Mouse (Mus musculus) midbrain, embryonic 15.5 days (tissue): ENCODE data around the gene Plcb4. TPM values are rescaled to one million over a fixed set of nuclear protein-coding genes. Genes with fewer than 3 reads are reported as not detected.

Source experiments
- ATAC-seq: fragments of 200-750 bp; cut with Nextera tagmentation; replicated peaks from 2 replicates; pipeline ENCODE4 v1.8.0; 2017; ENCODE audit warnings: moderate TSS enrichment
- H3K27ac ChIP-seq: fragments of 300-500 bp; sonication (generic); 2 replicates; pipeline ENCODE4 v1.5.1; 2015; ENCODE audit warnings: mild to moderate bottlenecking, inconsistent platforms
- H3K27me3 ChIP-seq: fragments of 300-500 bp; sonication (generic); replicated peaks from 2 replicates; pipeline ENCODE4 v1.6.1; 2015; ENCODE audit warnings: inconsistent platforms
- H3K36me3 ChIP-seq: fragments of 300-500 bp; sonication (generic); replicated peaks from 2 replicates; pipeline ENCODE4 v1.6.1; 2015; ENCODE audit warnings: inconsistent platforms
- H3K4me1 ChIP-seq: fragments of 300-500 bp; sonication (generic); 2 replicates; pipeline ENCODE4 v1.6.1; 2015; ENCODE audit warnings: inconsistent platforms
- H3K4me2 ChIP-seq: fragments of 300-500 bp; sonication (generic); 2 replicates; pipeline ENCODE4 v1.6.1; 2015; ENCODE audit warnings: inconsistent platforms, mild to moderate bottlenecking, moderate library complexity
- H3K4me3 ChIP-seq: fragments of 300-500 bp; sonication (generic); 2 replicates; pipeline ENCODE4 v1.5.1; 2015; ENCODE audit warnings: mild to moderate bottlenecking, inconsistent platforms
- H3K9ac ChIP-seq: fragments of 300-500 bp; sonication (generic); 2 replicates; pipeline ENCODE4 v1.6.1; 2015; ENCODE audit warnings: mild to moderate bottlenecking, inconsistent platforms
- H3K9me3 ChIP-seq: fragments of 300-500 bp; sonication (generic); 2 replicates; pipeline ENCODE4 v1.6.1; 2016; ENCODE audit warnings: inconsistent platforms
- WGBS: fragments of 180-500 bp; shearing (Covaris S2); methylation state at CpG from one replicate; pipeline ENCODE4 v1.1.7; 2015; ENCODE audit warnings: mixed read lengths; 5-methylcytosine and 5-hydroxymethylcytosine counted together
- polyA plus RNA-seq: library from polyadenylated mRNA; unstranded; fragments of >200 nt; fragmentation: Nextera tagmentation; extraction: Ambion mirVana; gene quantifications from 2 replicates; pipeline ENCODE4 v1.2.1, GENCODE M21; 2015

Plcb4 gene
- polyA plus RNA-seq, 1 experiment from 2014 or later = 47.8 TPM

GRCm38 (mm10) chr2:135901015-135901414, 242.2 kb downstream of the Plcb4 start:
- 94% methylated on average over 4 of the region's 4 CpGs for WGBS
- ATAC-seq = no peak

DNA sequence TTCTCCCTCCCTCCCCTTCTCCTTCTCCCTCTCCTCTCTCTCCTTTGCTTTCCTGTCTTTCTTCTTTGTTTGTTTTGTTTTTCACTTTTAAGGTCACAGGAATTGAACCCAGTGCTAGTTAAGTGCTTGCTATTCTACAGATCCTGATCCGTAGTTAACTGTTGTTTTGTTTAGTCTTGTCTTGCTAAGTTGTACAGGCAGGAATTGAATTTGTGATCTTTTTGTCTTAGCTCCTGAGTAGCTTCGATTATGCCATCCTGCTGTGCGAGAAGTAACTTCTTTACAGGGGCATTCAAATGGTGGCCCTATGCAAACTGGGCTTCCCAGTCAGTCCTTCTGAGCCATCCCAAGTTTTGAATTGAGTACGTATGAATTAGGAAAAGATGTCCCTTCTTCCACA, 245.5 kb downstream of the Plcb4 start:
- no peak for ATAC-seq
- Histone ChIP-seq H3K9ac (no peak overlapping the region), H3K27me3 (no peaks in the 10 kb centered on the region), H3K4me3 (no peak overlapping the region), H3K4me1 (no peaks in the 10 kb centered on the region), H3K36me3 (no peaks in the 10 kb centered on the region), H3K27ac (no peak overlapping the region), H3K4me2 (no peak overlapping the region), H3K9me3 (no peaks in the 10 kb centered on the region)
- WGBS = 71% methylated on average over 4 of the region's 4 CpGs

More at GRCm38 (mm10) chr2:135901015-135901414, 242.2 kb downstream of the Plcb4 start:
- H3K27ac ChIP-seq = no peak overlapping the region
- H3K36me3 ChIP-seq = no peaks in the 10 kb centered on the region
- no peak overlapping the region for H3K9ac ChIP-seq
- no peak overlapping the region for H3K4me2 ChIP-seq
- no peaks in the 10 kb centered on the region for H3K27me3 ChIP-seq
- no peak overlapping the region for H3K4me3 ChIP-seq
- H3K4me1 ChIP-seq = no peaks in the 10 kb centered on the region
- H3K9me3 ChIP-seq = no peaks in the 10 kb centered on the region

GRCm38 (mm10) chr2:135904791-135905190, 246.0 kb downstream of the Plcb4 start:
- ATAC-seq = no peak
- WGBS = 93% methylated on average over 4 of the region's 4 CpGs
- H3K27ac ChIP-seq = no peak overlapping the region
- H3K4me1 ChIP-seq = no peaks in the 10 kb centered on the region
- H3K27me3 ChIP-seq = no peaks in the 10 kb centered on the region
- H3K9me3 ChIP-seq = no peaks in the 10 kb centered on the region
- no peak overlapping the region for H3K4me3 ChIP-seq
- H3K36me3 ChIP-seq = no peaks in the 10 kb centered on the region
- H3K9ac ChIP-seq = no peak overlapping the region
- no peak overlapping the region for H3K4me2 ChIP-seq

GRCm38 (mm10) chr2:135914343-135915261, 255.8 kb downstream of the Plcb4 start:
- Histone ChIP-seq H3K4me1 (0 out of 2 replicates have a peak, but pooled peaks cover 10% of the 10 kb centered on the region), H3K36me3 (no peaks in the 10 kb centered on the region), H3K9ac (no peak overlapping the region), H3K27me3 (no peaks in the 10 kb centered on the region), H3K4me2 (no peak overlapping the region), H3K27ac (no peak overlapping the region), H3K4me3 (no peak overlapping the region), H3K9me3 (no peaks in the 10 kb centered on the region)
- ATAC-seq = no peak
- WGBS = 72% methylated on average over 8 of the region's 8 CpGs

GRCm38 (mm10) chr2:135915928-135916327, 257.1 kb downstream of the Plcb4 start:
- Histone ChIP-seq H3K36me3 (no peaks in the 10 kb centered on the region), H3K4me1 (0 out of 2 replicates have a peak, but pooled peaks cover 10% of the 10 kb centered on the region), H3K9ac (no peak overlapping the region), H3K4me2 (no peak overlapping the region), H3K9me3 (no peaks in the 10 kb centered on the region), H3K27ac (no peak overlapping the region), H3K27me3 (no peaks in the 10 kb centered on the region), H3K4me3 (no peak overlapping the region)
- WGBS = 64% methylated on average over 10 of the region's 10 CpGs
- no peak for ATAC-seq

GRCm38 (mm10) chr2:135917000-135917399, 258.2 kb downstream of the Plcb4 start:
- ATAC-seq = no peak
- H3K9ac ChIP-seq = no peak overlapping the region
- 60% methylated on average over 3 of the region's 3 CpGs for WGBS
- H3K4me1 ChIP-seq = 0 out of 2 replicates have a peak, but pooled peaks cover 5% of the 10 kb centered on the region
- H3K9me3 ChIP-seq = no peaks in the 10 kb centered on the region
- H3K36me3 ChIP-seq = no peaks in the 10 kb centered on the region
- H3K4me3 ChIP-seq = no peak overlapping the region
- H3K27me3 ChIP-seq = no peaks in the 10 kb centered on the region
- no peak overlapping the region for H3K27ac ChIP-seq
- no peak overlapping the region for H3K4me2 ChIP-seq

GRCm38 (mm10) chr2:135918116-135918515, 259.3 kb downstream of the Plcb4 start:
- no peak for ATAC-seq
- WGBS = 89% methylated on average over 5 of the region's 5 CpGs
- H3K9me3 ChIP-seq = no peaks in the 10 kb centered on the region
- H3K4me2 ChIP-seq = no peak overlapping the region
- no peaks in the 10 kb centered on the region for H3K36me3 ChIP-seq
- H3K4me1 ChIP-seq = 0 out of 2 replicates have a peak, but pooled peaks cover 5% of the 10 kb centered on the region
- no peaks in the 10 kb centered on the region for H3K27me3 ChIP-seq
- H3K4me3 ChIP-seq = no peak overlapping the region
- no peak overlapping the region for H3K27ac ChIP-seq
- no peak overlapping the region for H3K9ac ChIP-seq

DNA sequence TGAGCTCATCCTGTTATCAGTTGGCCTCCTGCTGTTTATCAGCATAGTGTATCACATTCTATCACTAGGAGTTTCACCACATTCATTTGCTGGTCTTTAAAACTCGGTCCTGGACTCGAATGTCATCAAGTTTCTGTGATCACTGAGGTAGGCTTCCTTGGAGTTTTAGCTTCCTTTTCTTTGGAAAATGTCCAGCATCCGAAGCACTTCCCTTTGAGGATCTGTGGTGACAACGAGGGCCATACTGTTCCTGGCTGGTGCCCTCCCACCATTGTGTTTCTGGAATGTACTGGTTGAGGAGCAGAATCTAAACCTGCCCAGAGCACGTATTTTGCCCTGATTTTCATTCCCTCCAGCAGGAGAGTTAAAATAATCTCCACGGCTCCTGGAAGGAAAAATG, 260.8 kb downstream of the Plcb4 start:
- Histone ChIP-seq H3K4me2 (no peak overlapping the region), H3K27me3 (no peaks in the 10 kb centered on the region), H3K4me1 (0 out of 2 replicates have a peak, but pooled peaks cover 5% of the 10 kb centered on the region), H3K4me3 (no peak overlapping the region), H3K36me3 (no peaks in the 10 kb centered on the region), H3K9me3 (no peaks in the 10 kb centered on the region), H3K9ac (no peak overlapping the region), H3K27ac (no peak overlapping the region)
- ATAC-seq = no peak
- 77% methylated on average over 6 of the region's 6 CpGs for WGBS

DNA sequence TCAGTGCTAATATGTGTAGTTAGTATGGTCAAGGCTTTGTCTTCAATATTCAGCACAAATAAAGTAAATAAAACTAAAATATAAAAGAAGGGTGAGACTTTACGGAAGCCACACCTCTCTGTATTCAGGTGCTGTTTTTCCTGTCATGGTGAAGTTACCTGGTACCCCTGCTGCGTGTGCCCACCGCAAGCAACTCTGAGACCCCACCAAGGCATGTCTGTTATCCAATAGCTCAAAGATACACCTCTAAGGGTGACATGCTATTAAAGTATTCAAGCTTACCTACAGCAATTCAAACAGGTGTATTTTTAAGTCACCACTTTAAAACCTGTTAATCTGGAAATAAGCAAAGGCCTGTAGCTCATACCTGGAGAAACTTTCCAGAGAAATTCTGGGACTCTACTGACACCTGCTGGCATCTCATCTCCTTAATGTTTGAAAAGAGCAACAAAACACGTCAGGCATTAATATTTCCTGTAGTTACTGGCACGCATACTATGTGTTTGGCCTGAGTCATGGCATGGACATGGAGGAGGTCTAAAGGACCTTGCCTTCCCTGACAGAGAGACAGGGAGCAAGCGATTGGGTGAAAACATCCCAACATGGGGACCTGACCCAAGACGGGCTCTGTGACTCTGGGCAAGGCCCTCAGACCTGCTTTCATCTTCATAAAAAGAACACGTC, 268.0 kb downstream of the Plcb4 start:
- peak; percentile 67 for ATAC-seq

DNA sequence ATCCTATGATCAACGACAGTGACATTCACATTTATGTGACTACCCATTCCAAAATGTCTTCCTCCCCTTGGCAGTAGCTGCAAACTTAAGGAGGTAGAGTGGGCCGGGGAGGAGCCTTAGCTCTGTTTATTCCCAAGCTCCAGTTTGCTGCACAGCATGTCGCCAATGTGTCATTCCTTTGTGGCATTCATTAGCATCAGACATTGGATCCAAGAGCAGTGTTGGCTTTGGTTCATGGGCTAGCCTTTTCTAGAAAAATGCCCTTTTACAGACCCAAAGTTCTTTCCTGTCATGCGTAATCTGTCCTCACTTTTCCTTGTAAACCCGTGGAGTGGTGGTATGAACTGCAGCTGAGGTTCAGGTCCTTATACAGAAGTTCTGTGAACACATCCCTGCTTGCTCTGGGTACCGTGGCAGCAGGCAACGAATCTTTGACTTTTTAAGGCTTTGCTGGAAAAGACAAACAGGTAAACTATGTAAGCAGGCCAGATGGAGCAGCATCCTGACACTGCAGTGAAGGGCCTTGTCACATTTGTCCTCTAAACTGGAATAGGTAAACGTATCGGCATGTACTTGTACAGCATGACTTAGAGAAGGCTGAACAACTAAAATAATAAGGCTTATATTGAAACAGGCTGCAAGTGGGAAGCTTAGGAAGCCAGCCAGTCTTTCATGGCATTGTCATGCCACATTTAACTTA, 270.4 kb downstream of the Plcb4 start:
- WGBS = 76% methylated on average over 9 of the region's 9 CpGs
- H3K36me3 ChIP-seq = no peaks in the 10 kb centered on the region
- no peaks in the 10 kb centered on the region for H3K27me3 ChIP-seq
- H3K9me3 ChIP-seq = no peaks in the 10 kb centered on the region
- no peak overlapping the region for H3K9ac ChIP-seq
- ATAC-seq = no peak
- no peak overlapping the region for H3K4me3 ChIP-seq
- no peak overlapping the region for H3K27ac ChIP-seq
- H3K4me2 ChIP-seq = no peak overlapping the region
- peaks cover 3% of the 10 kb centered on the region; the same call in 1 of the 2 replicates for H3K4me1 ChIP-seq

More for the DNA sequence above, 268.0 kb downstream of the Plcb4 start:
- Histone ChIP-seq H3K4me2 (no peak overlapping the region), H3K9ac (no peak overlapping the region), H3K27me3 (no peaks in the 10 kb centered on the region), H3K27ac (no peak overlapping the region), H3K36me3 (no peaks in the 10 kb centered on the region), H3K4me3 (no peak overlapping the region), H3K9me3 (no peaks in the 10 kb centered on the region), H3K4me1 (peaks cover 3% of the 10 kb centered on the region; the same call in 1 of the 2 replicates)
- WGBS = 83% methylated on average over 8 of the region's 8 CpGs

DNA sequence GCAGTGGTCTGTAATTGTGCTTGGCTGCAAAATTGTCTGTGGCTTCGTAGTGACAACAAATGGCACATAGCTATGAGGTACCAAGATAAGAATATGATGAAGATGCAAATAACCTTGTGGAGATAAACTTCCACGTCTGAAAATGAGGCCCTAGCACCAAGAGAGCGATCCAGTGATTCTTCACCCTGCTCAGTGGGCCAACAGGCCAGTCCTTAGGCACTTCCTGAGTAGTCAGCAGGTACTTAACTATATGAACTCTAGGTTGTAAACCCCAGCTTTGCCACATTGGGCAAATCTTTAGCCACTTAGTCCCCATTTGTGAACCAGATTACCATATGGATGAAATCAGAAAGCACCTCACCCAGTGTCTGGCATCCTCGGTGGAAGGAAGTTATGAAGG, 271.9 kb downstream of the Plcb4 start:
- 89% methylated on average over 4 of the region's 4 CpGs for WGBS
- Histone ChIP-seq H3K9me3 (no peaks in the 10 kb centered on the region), H3K4me1 (peaks cover 3% of the 10 kb centered on the region; the same call in 1 of the 2 replicates), H3K4me3 (no peak overlapping the region), H3K27me3 (no peaks in the 10 kb centered on the region), H3K9ac (no peak overlapping the region), H3K4me2 (no peak overlapping the region), H3K36me3 (no peaks in the 10 kb centered on the region), H3K27ac (no peak overlapping the region)
- ATAC-seq = no peak

DNA sequence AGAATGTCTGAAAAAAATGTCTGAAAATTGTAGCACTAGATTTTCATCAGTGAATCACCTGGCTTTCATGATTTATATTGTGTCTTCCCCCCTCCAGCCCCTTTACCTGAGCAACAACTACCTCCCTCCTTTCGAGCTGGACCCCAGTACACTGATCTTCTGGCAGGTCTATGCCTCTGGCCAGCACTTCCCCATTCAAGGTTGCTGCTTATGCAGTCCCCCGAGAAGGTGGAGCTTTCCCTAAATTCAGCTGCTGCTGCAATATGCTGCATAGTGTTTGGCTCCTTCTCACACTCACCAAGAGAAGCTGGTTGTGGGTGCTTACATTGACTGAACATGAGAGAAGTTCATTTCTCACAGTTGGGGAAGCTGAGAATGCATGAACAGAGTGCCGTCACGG, 273.8 kb downstream of the Plcb4 start:
- peaks cover 3% of the 10 kb centered on the region; the same call in 1 of the 2 replicates for H3K4me1 ChIP-seq
- H3K9me3 ChIP-seq = no peaks in the 10 kb centered on the region
- no peaks in the 10 kb centered on the region for H3K27me3 ChIP-seq
- H3K9ac ChIP-seq = no peak overlapping the region
- no peak overlapping the region for H3K27ac ChIP-seq
- no peak for ATAC-seq
- no peak overlapping the region for H3K4me2 ChIP-seq
- H3K36me3 ChIP-seq = no peaks in the 10 kb centered on the region
- WGBS = 91% methylated on average over 4 of the region's 4 CpGs
- H3K4me3 ChIP-seq = no peak overlapping the region
